Comparison of ENCODE assay signal across 10 mouse cellular contexts in the genomic region with DNA sequence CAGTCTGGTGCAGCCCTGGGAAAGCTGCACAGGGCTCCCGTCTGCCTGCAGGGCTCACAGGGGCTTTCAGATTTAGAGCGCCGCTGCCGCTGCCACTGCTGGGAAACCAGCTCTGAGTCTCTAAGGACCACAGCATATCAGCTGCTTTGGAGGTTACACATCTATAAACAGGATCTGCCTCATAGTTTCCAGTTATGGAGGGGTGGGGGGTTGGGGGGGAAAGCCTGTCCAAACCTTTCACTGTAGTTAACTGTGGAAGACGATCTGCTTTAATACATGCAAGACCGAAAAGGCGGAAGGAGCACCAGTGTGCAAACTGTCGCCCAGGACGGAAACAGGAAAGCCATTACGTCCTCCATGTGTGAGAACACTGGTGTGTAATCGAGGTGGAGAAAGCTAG. TPM values are rescaled to one million over a fixed set of nuclear protein-coding genes. Genes with fewer than 3 reads are reported as not detected.
DNase-seq lines count a peak whose midpoint lies in the region; ATAC-seq lines count a peak whose summit lies in the region.
"Had no signal": no experiment of that assay in that cellular context is flagged by ENCODE, and none has a peak within 500 bp of the region (broad histone marks: within the 10 kb centered on the region; RNA-seq: fewer than 3 reads in every experiment).

No protein-coding gene starts in this region.

- peak overlapping the region; percentile 32 for H3K4me2 ChIP-seq in heart, embryonic 14.5 days (ENCODE audit: low read length)
- H3K4me2 ChIP-seq in stomach, embryonic 15.5 days, result no peak overlapping the region
- H3K4me2 ChIP-seq in midbrain, embryonic 11.5 days, result no peak overlapping the region
- H3K4me2 ChIP-seq: forebrain, embryonic 13.5 days; liver, embryonic 15.5 days had no signal

- no peak for ATAC-seq in heart, embryonic 14.5 days (ENCODE audit: insufficient number of reproducible peaks, insufficient read depth, low FRiP score, low read depth)
- ATAC-seq in stomach, embryonic 15.5 days (ENCODE audit: insufficient read depth, low FRiP score, low read depth), result no peak
- ATAC-seq in cerebellum, adult (ENCODE audit: insufficient number of reproducible peaks, low FRiP score, low TSS enrichment), result no peak
- no peak for ATAC-seq in midbrain, embryonic 11.5 days (ENCODE audit: low FRiP score)
- ATAC-seq: forebrain, embryonic 13.5 days had no signal

- H3K27ac ChIP-seq in heart, embryonic 14.5 days (replicated peaks in 1 of 2; ENCODE audit: control insufficient read depth in 1 of 2, insufficient read depth in 1 of 2, low read depth in 2 of 2, low read length in 2 of 2), result peak overlapping the region; percentile 72 to 77
- peak overlapping the region; percentile 40; the same call in 1 of the 2 replicates for H3K27ac ChIP-seq in stomach, embryonic 15.5 days
- no peak overlapping the region for H3K27ac ChIP-seq in midbrain, embryonic 11.5 days (ENCODE audit: low read depth, low read length)
- H3K27ac ChIP-seq: forebrain, embryonic 13.5 days; liver, embryonic 15.5 days had no signal

- H3K9ac ChIP-seq in heart, embryonic 14.5 days (ENCODE audit: low read length), result no peak overlapping the region; the same call in 1 of the 2 replicates
- H3K9ac ChIP-seq in stomach, embryonic 15.5 days, result no peak overlapping the region
- H3K9ac ChIP-seq in midbrain, embryonic 11.5 days (ENCODE audit: low read length), result no peak overlapping the region
- H3K9ac ChIP-seq: forebrain, embryonic 13.5 days; liver, embryonic 15.5 days had no signal

- no peak overlapping the region for H3K4me3 ChIP-seq in heart, embryonic 14.5 days (ENCODE audit: control insufficient read depth in 1 of 2, insufficient read depth in 1 of 2, low read depth in 1 of 2, low read length in 2 of 2)
- H3K4me3 ChIP-seq in stomach, embryonic 15.5 days (replicated peaks), result no peak overlapping the region
- no peak overlapping the region for H3K4me3 ChIP-seq in midbrain, embryonic 11.5 days (ENCODE audit: low read depth, low read length)
- H3K4me3 ChIP-seq: forebrain, embryonic 13.5 days; liver, embryonic 15.5 days had no signal

- 36% methylated on average over 11 of the region's 11 CpGs for WGBS in heart, embryonic 14.5 days
- 57% methylated on average over 11 of the region's 11 CpGs for whole genome bisulfite sequencing in stomach, embryonic 15.5 days
- WGBS in midbrain, embryonic 11.5 days, result 83% methylated on average over 11 of the region's 11 CpGs

- peak; percentile 11 for DNase-seq in thymus, postnatal 25 days
- no peak for DNase-seq in thymus, postnatal 10 days (ENCODE audit: low spot score in 2 of 2)
- DNase-seq in kidney, postnatal 36 days, result peak; percentile 44 to 52
- DNase-seq in layer of hippocampus, adult 9-11 months, result no peak
- DNase-seq in midbrain, embryonic 11.5 days (ENCODE audit: low spot score, missing footprints), result no peak

- H3K36me3 ChIP-seq in heart, embryonic 14.5 days (ENCODE audit: control insufficient read depth, insufficient read depth, low read length), result no peaks in the 10 kb centered on the region
- no peaks in the 10 kb centered on the region for H3K36me3 ChIP-seq in stomach, embryonic 15.5 days
- no peaks in the 10 kb centered on the region for H3K36me3 ChIP-seq in midbrain, embryonic 11.5 days (ENCODE audit: control insufficient read depth, insufficient read depth, low read length)
- H3K36me3 ChIP-seq: liver, embryonic 15.5 days had no signal

- H3K9me3 ChIP-seq in heart, embryonic 14.5 days (ENCODE audit: control insufficient read depth, low read length), result no peaks in the 10 kb centered on the region
- no peaks in the 10 kb centered on the region for H3K9me3 ChIP-seq in stomach, embryonic 15.5 days
- H3K9me3 ChIP-seq in midbrain, embryonic 11.5 days (ENCODE audit: control insufficient read depth, low read length), result no peaks in the 10 kb centered on the region
- H3K9me3 ChIP-seq: forebrain, embryonic 13.5 days; liver, embryonic 15.5 days had no signal

- peaks cover 9 to 10% of the 10 kb centered on the region in 2 experiments for H3K4me1 ChIP-seq in heart, embryonic 14.5 days (ENCODE audit: control insufficient read depth in 2 of 2, insufficient read depth in 2 of 2, low read length in 2 of 2)
- no peaks in the 10 kb centered on the region for H3K4me1 ChIP-seq in stomach, embryonic 15.5 days
- no peaks in the 10 kb centered on the region for H3K4me1 ChIP-seq in midbrain, embryonic 11.5 days (ENCODE audit: control insufficient read depth, insufficient read depth, low read length)
- H3K4me1 ChIP-seq: forebrain, embryonic 13.5 days; liver, embryonic 15.5 days had no signal

- H3K27me3 ChIP-seq in heart, embryonic 14.5 days (ENCODE audit: control insufficient read depth, insufficient read depth, low read length), result no peaks in the 10 kb centered on the region
- no peaks in the 10 kb centered on the region for H3K27me3 ChIP-seq in stomach, embryonic 15.5 days (replicated peaks)
- H3K27me3 ChIP-seq in midbrain, embryonic 11.5 days (ENCODE audit: control insufficient read depth, insufficient read depth, low read length), result no peaks in the 10 kb centered on the region
- H3K27me3 ChIP-seq: forebrain, embryonic 13.5 days; liver, embryonic 15.5 days had no signal

RNA-seq across cellular contexts. Expression of a gene that starts 40.3 kb away (rescaled TPM):
- polyA plus RNA-seq in heart, embryonic 14.5 days (2014; fragmentation: Nextera tagmentation; extraction: Ambion mirVana), result 26.9 and 27.7 TPM in 2 replicates
- 40.1 and 42.1 TPM in 2 replicates for polyA plus RNA-seq in stomach, embryonic 15.5 days (2015; fragmentation: Nextera tagmentation; extraction: Ambion mirVana)
- polyA plus RNA-seq in midbrain, embryonic 11.5 days (2014; fragmentation: Nextera tagmentation; extraction: Ambion mirVana), result 6.8 and 9.5 TPM in 2 replicates

Comparison
In these comparisons a context has a peak if more than half of its experiments do, and no peak if none do; other contexts are left out.
1. DNase-seq: peak in thymus, postnatal 25 days (single experiment) and kidney, postnatal 36 days (2 of 2); none in thymus, postnatal 10 days (0 of 2), layer of hippocampus, adult 9-11 months (single experiment) and midbrain, embryonic 11.5 days (single experiment).